ENCODE assay signal across 29 mouse cellular contexts in the genomic region with DNA sequence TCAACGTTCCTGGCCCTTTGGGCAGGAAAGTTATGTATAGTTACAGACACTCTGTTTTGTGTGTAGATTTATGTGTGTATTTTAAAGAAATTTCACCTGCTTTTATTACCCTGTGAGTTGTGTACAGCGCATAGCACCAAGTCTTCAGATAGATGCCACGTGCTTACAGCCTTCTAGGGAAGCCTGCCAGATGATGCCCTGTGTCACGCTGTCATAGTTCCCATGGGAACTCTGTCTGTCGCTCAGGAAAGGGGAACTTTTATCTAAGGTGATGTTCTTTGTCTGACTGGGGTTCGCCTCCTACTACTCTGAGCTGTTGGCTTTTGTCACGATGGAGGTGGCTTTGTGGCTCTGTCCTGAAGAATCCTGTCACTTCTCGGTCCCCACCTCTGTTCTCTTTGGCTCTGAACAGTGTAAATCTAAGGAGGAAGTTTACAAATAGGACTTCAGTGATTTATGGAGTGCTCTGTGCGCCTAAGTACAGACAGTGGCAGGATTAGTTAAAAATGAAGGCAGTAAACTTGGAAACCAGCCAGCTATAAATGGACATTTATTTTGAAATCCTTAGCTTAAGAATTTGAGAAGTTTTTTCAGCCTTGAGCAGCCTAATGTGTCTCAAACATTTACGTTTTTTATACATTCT.
A peak's percentile ranks its signal among the peaks of the same experiment; 100 is the strongest.
DNase-seq lines count a peak whose midpoint lies in the region; ATAC-seq and TF ChIP-seq lines count a peak whose summit lies in the region.
"Had no signal": no experiment of that assay in that cellular context is flagged by ENCODE, and none has a peak within 500 bp of the region (broad histone marks: within the 10 kb centered on the region; RNA-seq: fewer than 3 reads in every experiment).

No protein-coding gene starts in this region.

- H3K36me3 ChIP-seq in kidney, adult 2 months (ENCODE audit: control insufficient read depth, insufficient read depth, low read length) = peaks cover 3% of the 10 kb centered on the region; the same call in 1 of the 2 replicates
- H3K36me3 ChIP-seq in lung, embryonic 14.5 days (ENCODE audit: insufficient read depth) = peaks cover 10% of the 10 kb centered on the region
- H3K36me3 ChIP-seq in midbrain, embryonic 11.5 days (ENCODE audit: control insufficient read depth, insufficient read depth, low read length) = no peaks in the 10 kb centered on the region
- no peaks in the 10 kb centered on the region for H3K36me3 ChIP-seq in midbrain, embryonic 16.5 days (ENCODE audit: control insufficient read depth, insufficient read depth, low read length)
- peaks cover 8% of the 10 kb centered on the region for H3K36me3 ChIP-seq in splenic B cell, adult 2 months (ENCODE audit: control insufficient read depth, insufficient read depth, low read length, poor library complexity, severe bottlenecking)
- no peaks in the 10 kb centered on the region for H3K36me3 ChIP-seq in hindbrain, postnatal 0 days (ENCODE audit: insufficient read depth, low read length)
- H3K36me3 ChIP-seq: neural tube, embryonic 15.5 days had no signal

- H3K9me3 ChIP-seq in lung, embryonic 14.5 days (ENCODE audit: low read depth, low read length) = no peaks in the 10 kb centered on the region
- no peaks in the 10 kb centered on the region for H3K9me3 ChIP-seq in midbrain, embryonic 11.5 days (ENCODE audit: control insufficient read depth, low read length)
- no peaks in the 10 kb centered on the region for H3K9me3 ChIP-seq in midbrain, embryonic 16.5 days (replicated peaks; ENCODE audit: control insufficient read depth, low read length, poor library complexity, severe bottlenecking)
- no peaks in the 10 kb centered on the region for H3K9me3 ChIP-seq in hindbrain, postnatal 0 days (ENCODE audit: low read length)
- H3K9me3 ChIP-seq: embryonic facial prominence, embryonic 15.5 days; forebrain, embryonic 13.5 days; heart, embryonic 13.5 days; limb, embryonic 15.5 days; liver, embryonic 13.5 days; megakaryocyte, embryonic 14.5 days; neural tube, embryonic 15.5 days had no signal

- peak; percentile 79; the same call in 1 of the 2 replicates for ATAC-seq in lung, embryonic 14.5 days (ENCODE audit: insufficient read depth)
- ATAC-seq in midbrain, embryonic 11.5 days (ENCODE audit: low FRiP score) = no peak
- no peak for ATAC-seq in midbrain, embryonic 16.5 days
- no peak for ATAC-seq in hindbrain, postnatal 0 days
- ATAC-seq: forebrain, embryonic 13.5 days; inflammation-experienced regulatory T-cells, adult 6 months had no signal

- H3K27ac ChIP-seq in kidney, adult 2 months (ENCODE audit: insufficient read depth, low read depth, low read length) = no peak overlapping the region
- no peak overlapping the region; the same call in 1 of the 2 replicates for H3K27ac ChIP-seq in lung, embryonic 14.5 days (ENCODE audit: low read depth)
- no peak overlapping the region for H3K27ac ChIP-seq in midbrain, embryonic 11.5 days (ENCODE audit: low read depth, low read length)
- no peak overlapping the region for H3K27ac ChIP-seq in midbrain, embryonic 16.5 days (ENCODE audit: low read length)
- H3K27ac ChIP-seq in hindbrain, postnatal 0 days = no peak overlapping the region
- H3K27ac ChIP-seq: embryonic facial prominence, embryonic 15.5 days; forebrain, embryonic 13.5 days; heart, embryonic 13.5 days; hindbrain, embryonic 14.5 days; limb, embryonic 15.5 days; liver, embryonic 13.5 days; neural tube, embryonic 15.5 days had no signal

- no peak overlapping the region for H3K9ac ChIP-seq in lung, embryonic 14.5 days
- H3K9ac ChIP-seq in midbrain, embryonic 11.5 days (ENCODE audit: low read length) = no peak overlapping the region
- H3K9ac ChIP-seq in midbrain, embryonic 16.5 days (ENCODE audit: low read depth, low read length) = no peak overlapping the region
- no peak overlapping the region for H3K9ac ChIP-seq in hindbrain, postnatal 0 days (replicated peaks; ENCODE audit: low read length)
- H3K9ac ChIP-seq: embryonic facial prominence, embryonic 15.5 days; forebrain, embryonic 13.5 days; heart, embryonic 13.5 days; hindbrain, embryonic 14.5 days; limb, embryonic 15.5 days; liver, embryonic 13.5 days; neural tube, embryonic 15.5 days had no signal

- H3K4me1 ChIP-seq in kidney, adult 2 months (ENCODE audit: control insufficient read depth, insufficient read depth, low read length) = peaks cover 10% of the 10 kb centered on the region
- H3K4me1 ChIP-seq in lung, embryonic 14.5 days (ENCODE audit: insufficient read depth) = peaks cover 12% of the 10 kb centered on the region
- H3K4me1 ChIP-seq in midbrain, embryonic 11.5 days (ENCODE audit: control insufficient read depth, insufficient read depth, low read length) = no peaks in the 10 kb centered on the region
- no peaks in the 10 kb centered on the region; the same call in 1 of the 2 replicates for H3K4me1 ChIP-seq in midbrain, embryonic 16.5 days (ENCODE audit: control insufficient read depth, insufficient read depth, low read length)
- H3K4me1 ChIP-seq in hindbrain, postnatal 0 days (ENCODE audit: insufficient read depth, low read length) = peaks cover 3% of the 10 kb centered on the region; the same call in 1 of the 2 replicates
- H3K4me1 ChIP-seq: forebrain, embryonic 13.5 days had no signal

- peak; percentile 55 for DNase-seq in kidney, adult 2 months
- no peak for DNase-seq in kidney, postnatal 14 days
- DNase-seq in lung, embryonic 14.5 days = peak; percentile 88
- DNase-seq in lung, postnatal 14 days = no peak
- peak; percentile 64 for DNase-seq in midbrain, embryonic 11.5 days (ENCODE audit: low spot score, missing footprints)
- DNase-seq in splenic B cell, adult 2 months (ENCODE audit: low read depth, low spot score) = peak; percentile 55
- no peak for DNase-seq in hindbrain, postnatal 0 days (ENCODE audit: low spot score)
- DNase-seq: adrenal gland, postnatal 14 days; cerebellum, adult 18-20 months; cerebellum, postnatal 10 days; gastrocnemius, postnatal 10 days; heart, postnatal 10 days; kidney, adult 9 months; left cerebral cortex, postnatal 4 days; liver, embryonic 13.5 days; midbrain, embryonic 14.5 days; retina, postnatal 1 day; right cerebral cortex, postnatal 14 days; thymus, adult 2 months; thymus, postnatal 4 days had no signal

- no peaks in the 10 kb centered on the region for H3K27me3 ChIP-seq in kidney, adult 2 months (replicated peaks; ENCODE audit: control insufficient read depth, insufficient read depth, low read length)
- no peaks in the 10 kb centered on the region for H3K27me3 ChIP-seq in lung, embryonic 14.5 days (ENCODE audit: insufficient read depth, low read length)
- no peaks in the 10 kb centered on the region for H3K27me3 ChIP-seq in midbrain, embryonic 11.5 days (ENCODE audit: control insufficient read depth, insufficient read depth, low read length)
- no peaks in the 10 kb centered on the region for H3K27me3 ChIP-seq in midbrain, embryonic 16.5 days (ENCODE audit: control insufficient read depth, insufficient read depth, low read depth, low read length)
- H3K27me3 ChIP-seq in splenic B cell, adult 2 months (ENCODE audit: control insufficient read depth, insufficient read depth, low read length, poor library complexity, severe bottlenecking) = no peaks in the 10 kb centered on the region
- no peaks in the 10 kb centered on the region for H3K27me3 ChIP-seq in hindbrain, postnatal 0 days (ENCODE audit: insufficient read depth, low read length)
- H3K27me3 ChIP-seq: embryonic facial prominence, embryonic 15.5 days; forebrain, embryonic 13.5 days; heart, embryonic 13.5 days; limb, embryonic 15.5 days; liver, embryonic 13.5 days; neural tube, embryonic 15.5 days had no signal

- TF ChIP-seq CTCF in kidney, adult 2 months (conservative IDR thresholded peaks at IDR 0.05; ENCODE audit: insufficient read depth, insufficient read length, low read depth, low read length) = no peak
- TF ChIP-seq CTCF in lung, embryonic 14.5 days (IDR thresholded peaks at IDR 0.05; ENCODE audit: low read depth) = no peak
- no peak for TF ChIP-seq CTCF in hindbrain, postnatal 0 days (IDR thresholded peaks at IDR 0.05; ENCODE audit: low read depth)

- TF ChIP-seq POLR2A in kidney, adult 2 months (IDR thresholded peaks at IDR 0.05; ENCODE audit: low read depth, low read length) = no peak

- no peak overlapping the region for H3K4me3 ChIP-seq in kidney, adult 2 months (ENCODE audit: insufficient read depth, low read depth, low read length)
- H3K4me3 ChIP-seq in lung, embryonic 14.5 days (ENCODE audit: low read depth, low read length) = no peak overlapping the region
- no peak overlapping the region for H3K4me3 ChIP-seq in midbrain, embryonic 11.5 days (ENCODE audit: low read depth, low read length)
- no peak overlapping the region for H3K4me3 ChIP-seq in midbrain, embryonic 16.5 days (ENCODE audit: low read depth, low read length)
- H3K4me3 ChIP-seq in hindbrain, postnatal 0 days (ENCODE audit: low read length) = no peak overlapping the region
- H3K4me3 ChIP-seq: embryonic facial prominence, embryonic 15.5 days; forebrain, embryonic 13.5 days; heart, embryonic 13.5 days; limb, embryonic 15.5 days; liver, embryonic 13.5 days; megakaryocyte, embryonic 14.5 days; neural tube, embryonic 15.5 days had no signal

- 48% methylated on average over 10 of the region's 10 CpGs for WGBS in kidney, adult 2 months
- 22% methylated on average over 10 of the region's 10 CpGs for WGBS in lung, embryonic 14.5 days
- 69% methylated on average over 10 of the region's 10 CpGs for WGBS in midbrain, embryonic 11.5 days
- 52% methylated on average over 10 of the region's 10 CpGs for WGBS in midbrain, embryonic 16.5 days
- WGBS in hindbrain, postnatal 0 days = 48% methylated on average over 10 of the region's 10 CpGs

- H3K4me2 ChIP-seq in lung, embryonic 14.5 days = no peak overlapping the region
- no peak overlapping the region for H3K4me2 ChIP-seq in midbrain, embryonic 11.5 days
- H3K4me2 ChIP-seq in midbrain, embryonic 16.5 days (ENCODE audit: low read length) = no peak overlapping the region
- H3K4me2 ChIP-seq in hindbrain, postnatal 0 days (ENCODE audit: low read depth, low read length) = no peak overlapping the region
- H3K4me2 ChIP-seq: embryonic facial prominence, embryonic 15.5 days; forebrain, embryonic 13.5 days; heart, embryonic 13.5 days; hindbrain, embryonic 14.5 days; limb, embryonic 15.5 days; liver, embryonic 13.5 days; neural tube, embryonic 15.5 days had no signal

Comparison
In these comparisons a context has a peak if more than half of its experiments do, and no peak if none do; other contexts are left out.
1. DNase-seq: peak in kidney, adult 2 months (single experiment), lung, embryonic 14.5 days (single experiment), midbrain, embryonic 11.5 days (single experiment) and splenic B cell, adult 2 months (single experiment); none in kidney, postnatal 14 days (single experiment), lung, postnatal 14 days (single experiment) and hindbrain, postnatal 0 days (single experiment).